Mouse (Mus musculus) spleen, adult 18-20 months (tissue): Measurements from ENCODE around the gene Larp7.

Experiments used
- DNase-seq, 2 experiments: peaks; one replicate each; pipeline ENCODE4 v3.0.0; 2022; ENCODE audit warnings: mixed read lengths in 2 of 2

The Larp7 gene

GRCm38 (mm10) chr3:127511786-127512746, 41.1 kb downstream of the Larp7 start:
- no peak for DNase-seq

- no peak for DNase-seq
These were observed 45.0 kb downstream of the Larp7 start for GRCm38 (mm10) chr3:127507878-127508783.

- no peak for DNase-seq
These were observed 54.3 kb downstream of the Larp7 start, which contains the start of gene Ank2 for GRCm38 (mm10) chr3:127498742-127499400. Gene Ank2 (minus strand): TSS chr3:127499350.

GRCm38 (mm10) chr3:127498197-127498741, 54.9 kb downstream of the Larp7 start:
- no peak for DNase-seq

- DNase-seq: no peak
These were observed 60.5 kb downstream of the Larp7 start for GRCm38 (mm10) chr3:127492663-127493062.

GRCm38 (mm10) chr3:127487302-127487701, 65.8 kb downstream of the Larp7 start:
- no peak for DNase-seq
